Mouse (Mus musculus) lung, postnatal 36 days (tissue): ENCODE measurements around the gene Cd151.

ENCODE experiments used
- DNase-seq: peaks from one replicate; pipeline ENCODE4 v3.0.0; 2022; ENCODE audit warnings: mixed read lengths

Cd151 gene

GRCm38 (mm10) chr7:141467230-141468030, at the start of gene Cd151:
Gene Cd151 (plus strand): TSS chr7:141467392.
- peak; percentile 94 for DNase-seq

GRCm38 (mm10) chr7:141417731-141418681, 49.2 kb upstream of the Cd151 start:
- no peak for DNase-seq

- peak; percentile 68 for DNase-seq
Observed at GRCm38 (mm10) chr7:141418970-141419369, 48.2 kb upstream of the Cd151 start.

DNA sequence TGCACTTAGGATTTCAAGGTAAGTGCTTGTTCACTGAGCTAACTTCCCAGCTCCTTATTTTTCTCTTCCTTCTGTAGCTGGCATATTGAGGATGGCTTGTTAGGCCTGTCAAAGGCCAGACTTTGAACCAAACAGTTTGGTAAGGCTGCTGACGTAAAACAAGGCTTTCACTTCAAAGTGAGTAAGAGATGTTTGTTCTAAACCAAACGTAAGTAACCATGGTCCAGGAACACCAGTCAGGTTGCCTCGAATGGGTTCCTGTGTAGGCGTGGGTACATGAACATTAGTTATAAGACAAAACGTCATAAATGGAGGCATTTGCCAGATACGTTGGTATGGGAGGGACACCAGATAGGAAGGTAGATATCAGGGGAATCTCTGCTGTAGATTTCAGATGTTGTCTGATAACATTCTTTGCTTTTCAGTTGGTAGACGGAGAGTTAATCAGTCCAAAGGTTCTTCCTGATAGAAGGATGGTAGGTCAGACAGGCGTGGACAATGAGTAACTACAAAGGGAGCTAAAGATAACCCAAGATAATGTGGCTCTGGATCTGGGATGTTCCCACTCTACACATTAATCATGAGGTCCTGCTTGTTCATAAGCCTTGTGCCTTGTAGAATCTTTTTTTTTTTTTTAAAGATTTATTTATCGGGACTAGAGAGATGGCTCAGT, 47.0 kb upstream of the Cd151 start:
- DNase-seq, result no peak

DNA sequence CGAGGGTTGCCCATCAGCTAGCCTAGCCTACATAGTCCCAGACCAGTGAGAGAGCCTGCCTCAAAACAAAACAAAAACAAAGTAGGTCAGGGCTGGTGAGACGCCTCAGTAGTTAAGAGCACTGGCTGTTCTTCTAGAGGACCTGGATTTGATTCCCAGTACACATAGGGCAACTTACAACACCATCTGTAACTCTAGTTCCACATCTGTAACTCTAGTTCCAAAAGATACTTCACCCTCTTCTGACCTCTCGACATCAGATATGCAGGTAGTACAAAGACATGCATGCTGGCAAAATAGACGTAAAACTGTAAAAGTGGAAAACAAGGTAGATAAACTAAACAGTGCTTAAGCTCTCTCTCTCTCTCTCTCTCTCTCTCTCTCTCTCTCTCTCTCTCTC, 43.4 kb upstream of the Cd151 start:
- no peak for DNase-seq

- no peak for DNase-seq
Observed at GRCm38 (mm10) chr7:141426948-141427730, 40.1 kb upstream of the Cd151 start.

DNA sequence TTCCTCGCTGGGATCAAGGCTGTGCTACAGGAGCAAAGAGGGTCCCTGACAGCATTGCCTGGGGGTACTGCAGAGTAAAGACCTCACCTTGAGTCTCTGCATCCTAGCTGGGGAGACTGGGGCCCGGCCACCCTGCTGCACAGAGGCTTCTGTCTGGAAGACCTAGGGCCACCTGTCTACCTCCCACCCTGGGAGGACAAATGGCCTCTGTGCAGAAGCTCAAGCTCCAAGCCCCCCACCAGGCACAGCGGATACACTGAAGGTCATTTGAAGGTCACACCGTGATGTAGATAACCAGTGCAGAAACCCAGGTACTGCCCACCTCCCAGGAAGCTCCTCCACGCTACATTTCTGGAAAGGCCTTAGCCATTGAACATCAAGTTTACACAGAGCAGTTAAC, 38.5 kb upstream of the Cd151 start:
- DNase-seq, result no peak

DNA sequence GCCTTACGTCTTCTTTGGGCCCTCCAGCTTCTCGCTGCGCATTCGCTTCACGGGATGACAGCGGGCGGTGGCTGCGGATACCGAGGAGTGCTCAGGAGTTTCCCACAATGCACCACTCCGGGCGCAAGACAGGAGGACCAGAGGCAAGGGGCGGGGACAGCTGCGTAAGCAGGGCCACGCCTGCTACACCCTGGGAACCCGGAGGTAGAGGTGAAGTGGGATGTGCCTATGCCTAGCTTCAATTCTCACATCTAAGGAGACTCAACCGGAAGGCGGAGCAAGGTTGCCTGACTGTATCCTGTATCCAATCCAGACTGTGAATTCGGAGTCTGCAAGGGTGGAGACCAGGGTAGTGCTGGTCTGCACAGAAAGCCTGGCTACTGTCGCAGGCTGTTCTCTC, 37.9 kb upstream of the Cd151 start, which contains the start of gene Cend1:
TSS of gene Cend1 (minus strand) at position 182 of the 400 bp plus-strand sequence.
- DNase-seq, result peak; percentile 54

GRCm38 (mm10) chr7:141429840-141430584, 37.2 kb upstream of the Cd151 start:
- DNase-seq, result no peak

DNA sequence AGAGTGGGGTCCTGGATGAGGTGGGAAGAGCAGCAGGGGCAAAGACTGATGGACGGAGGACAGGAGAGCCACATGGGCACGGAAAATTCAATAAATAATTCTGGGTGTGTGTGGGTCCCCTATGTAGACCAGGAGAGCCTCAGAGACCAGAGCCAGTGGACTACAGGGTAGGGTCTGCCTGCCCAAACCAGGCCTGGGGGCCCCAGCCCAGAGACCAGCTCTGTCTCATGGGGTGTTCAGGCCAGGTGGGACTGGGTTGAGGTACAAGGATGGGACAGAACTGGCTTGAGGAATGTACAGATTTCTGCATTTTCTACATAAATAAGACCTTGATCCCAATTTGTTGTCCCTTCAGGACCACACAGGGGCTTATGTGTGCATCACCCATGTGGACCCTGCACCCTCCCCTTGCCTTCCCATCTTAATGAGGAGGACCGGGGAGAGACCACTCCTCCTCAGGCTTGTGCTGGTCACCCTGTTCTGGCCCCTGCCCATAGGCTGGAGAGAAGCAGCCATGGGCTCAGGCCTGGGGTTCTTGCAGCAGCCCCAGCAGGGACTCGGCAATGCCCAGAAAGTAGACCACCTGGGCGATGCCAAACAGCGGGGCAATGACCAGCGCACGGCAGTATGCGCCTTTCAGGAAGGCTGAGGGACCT, 36.5 kb upstream of the Cd151 start:
- DNase-seq, result no peak

- DNase-seq, result no peak
Observed at GRCm38 (mm10) chr7:141431434-141432185, 35.6 kb upstream of the Cd151 start.

GRCm38 (mm10) chr7:141432186-141432611, 35.0 kb upstream of the Cd151 start:
- DNase-seq, result no peak

- DNase-seq, result no peak
Observed at GRCm38 (mm10) chr7:141432741-141433516, 34.3 kb upstream of the Cd151 start.

GRCm38 (mm10) chr7:141433517-141434400, 33.4 kb upstream of the Cd151 start:
- DNase-seq, result no peak

DNA sequence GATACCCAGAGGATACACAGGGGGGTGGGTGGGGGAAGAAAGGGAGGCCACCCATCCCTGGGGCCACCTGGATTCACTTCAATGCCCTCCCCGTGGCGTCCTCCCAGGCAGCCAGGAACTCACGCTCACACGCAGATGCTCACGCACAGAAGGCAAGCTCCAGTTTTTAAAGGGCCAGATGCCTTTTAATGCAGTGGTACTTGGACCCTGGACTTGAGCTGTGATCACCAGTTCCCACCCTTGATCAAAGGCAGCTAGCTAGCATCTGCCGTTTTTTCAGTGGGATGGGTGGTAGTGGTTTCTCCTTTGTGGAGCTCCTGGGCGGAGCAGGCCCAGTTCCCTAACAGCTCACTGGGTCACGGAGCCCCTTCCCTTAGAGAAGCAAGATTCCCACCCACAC, 32.7 kb upstream of the Cd151 start:
- peak; percentile 54 for DNase-seq

DNA sequence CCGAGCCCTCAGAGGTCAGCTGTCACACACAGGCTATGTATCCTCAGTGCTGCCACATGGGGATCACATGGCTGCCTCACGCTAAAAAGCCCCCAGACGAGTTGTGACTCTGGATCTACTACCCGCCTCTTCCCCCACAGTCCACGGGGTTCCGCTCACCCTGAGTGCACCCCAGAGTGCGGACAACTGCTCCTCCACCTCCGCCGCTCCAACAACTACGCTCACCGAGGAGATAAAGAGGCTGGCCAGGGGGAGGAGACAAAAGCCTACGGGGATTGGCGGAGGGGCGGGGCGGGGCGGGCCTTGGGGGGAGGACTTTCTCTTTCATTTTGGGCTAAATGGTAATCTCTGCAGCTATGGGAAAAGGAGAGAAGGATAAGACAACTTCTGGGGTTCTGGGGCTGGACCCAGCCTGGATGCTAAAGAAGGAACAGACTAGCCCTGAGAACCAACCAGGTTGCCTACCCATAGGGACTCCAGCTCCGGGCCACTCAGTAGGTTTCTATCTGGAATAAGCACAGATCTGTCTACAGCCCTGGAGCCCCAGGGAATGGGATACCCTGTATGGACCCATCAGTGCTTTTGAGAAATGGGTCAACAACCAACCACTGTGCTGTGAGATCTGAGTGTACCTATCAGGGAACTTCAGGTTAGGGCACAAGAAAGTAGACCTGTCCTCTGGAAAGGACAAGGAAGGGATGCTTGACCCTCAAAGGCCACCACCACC, 31.9 kb upstream of the Cd151 start:
- DNase-seq, result peak; percentile 81

- no peak for DNase-seq
Observed at GRCm38 (mm10) chr7:141435856-141436522, 31.2 kb upstream of the Cd151 start.
